Mouse (Mus musculus) lung, postnatal 0 days (tissue): ENCODE measurements around the gene Tgfb2.

ENCODE experiments used
- CTCF ChIP-seq: IDR thresholded peaks from 2 replicates; pipeline ENCODE4 v1.5.1; 2016; ENCODE audit warnings: antibody characterized with exemption, mild to moderate bottlenecking
- EP300 ChIP-seq: IDR thresholded peaks from 2 replicates; pipeline ENCODE4 v1.6.1; 2016; ENCODE audit warnings: antibody characterized with exemption, mild to moderate bottlenecking, control low read depth

DNA sequence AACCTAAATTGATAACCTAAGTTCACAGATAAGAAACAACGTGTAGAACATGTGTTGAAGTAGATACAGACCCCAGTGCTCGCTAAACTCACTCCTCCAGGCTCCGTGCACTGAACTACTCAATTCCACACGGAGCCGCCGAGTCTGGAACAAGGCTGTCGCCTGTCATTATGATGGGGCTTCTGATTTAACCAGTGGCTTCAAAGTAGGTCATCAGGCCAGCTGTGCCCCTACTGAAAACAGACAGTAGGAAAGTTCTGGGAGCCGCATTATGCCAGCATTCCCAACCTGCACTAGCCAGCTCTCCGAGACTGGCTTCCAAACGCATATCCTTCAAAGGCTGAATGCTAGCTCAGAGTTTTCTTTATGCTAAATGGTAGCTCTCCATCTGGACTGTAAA, 42.8 kb downstream of the Tgfb2 start:
- TF ChIP-seq CTCF (no peak), EP300 (no peak)
